Mouse (Mus musculus): ENCODE measurements around the gene Nup62. TPM values are rescaled to one million over a fixed set of nuclear protein-coding genes. Genes with fewer than 3 reads are reported as not detected.

Nup62 gene
- polyA plus RNA-seq, 1 experiment from 2014 or later: 84.0 TPM

DNA sequence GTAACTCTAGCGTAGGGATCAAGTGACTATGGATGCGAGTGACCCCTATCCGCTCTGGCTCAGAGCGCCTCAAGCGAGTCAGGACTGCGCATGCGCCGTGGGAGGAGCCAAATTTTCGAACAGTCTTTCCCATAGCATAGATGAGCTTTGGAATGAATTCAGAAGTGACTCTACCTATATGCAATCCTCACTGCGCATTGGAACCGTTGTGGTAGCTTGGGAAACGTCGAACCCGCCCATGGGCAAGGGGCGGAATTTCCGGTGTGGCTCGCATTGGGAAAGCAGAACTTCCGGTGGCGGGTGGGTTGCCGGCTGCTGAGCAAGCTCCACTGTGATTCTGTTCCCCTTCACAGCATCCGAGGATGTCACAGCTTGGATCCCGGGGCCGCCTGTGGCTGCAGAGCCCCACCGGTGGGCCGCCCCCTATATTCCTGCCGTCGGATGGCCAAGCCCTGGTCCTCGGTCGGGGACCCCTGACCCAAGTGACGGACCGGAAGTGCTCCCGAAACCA is 41.2 kb downstream of the Nup62 start, which contains the start of gene Pnkp:
Pnkp (plus strand) TSS at position 98 of the 511 bp plus-strand sequence.
- under 1% methylated on average over 32 of the region's 32 CpGs for WGBS
- peak within 1 kb of the TSS; percentile 72 for H3K4me3 ChIP-seq (replicated peaks)
- no peaks in the 10 kb centered on the region for H3K27me3 ChIP-seq
- H3K4me1 ChIP-seq: peaks cover 76% of the 10 kb centered on the region
- ATAC-seq (ENCODE audit: insufficient number of reproducible peaks, low FRiP score, low TSS enrichment, low read depth): peak; percentile 61
- no peaks in the 10 kb centered on the region for H3K9me3 ChIP-seq (replicated peaks)
- peak within 1 kb of the TSS; percentile 76 for H3K9ac ChIP-seq
- peak within 1 kb of the TSS; percentile 92 for H3K27ac ChIP-seq (replicated peaks)
- peaks cover 21% of the 10 kb centered on the region for H3K36me3 ChIP-seq
- H3K4me2 ChIP-seq (replicated peaks): peak within 1 kb of the TSS; percentile 93

DNA sequence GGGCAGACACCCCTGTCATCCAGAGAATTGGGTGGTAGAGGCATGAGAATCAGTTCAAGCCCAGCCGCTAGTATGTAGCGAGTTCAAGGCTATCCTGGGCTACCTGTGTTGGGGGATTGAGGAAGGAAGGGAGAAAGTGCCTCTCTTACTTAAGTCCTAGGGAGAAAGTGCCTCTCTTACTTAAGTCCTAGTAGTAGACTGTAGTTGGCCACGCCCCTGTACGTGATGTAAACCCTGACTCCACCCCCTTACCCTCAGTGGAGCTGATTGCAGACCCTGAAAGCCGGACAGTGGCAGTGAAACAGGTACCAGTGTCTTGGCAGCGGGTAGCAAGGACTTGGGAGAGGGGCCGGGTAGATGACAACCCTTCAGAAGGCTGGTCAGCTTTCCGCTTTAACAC is 42.0 kb downstream of the Nup62 start:
- H3K27ac ChIP-seq (replicated peaks): peak overlapping the region; percentile 92; the same call in 1 of the 2 replicates

DNA sequence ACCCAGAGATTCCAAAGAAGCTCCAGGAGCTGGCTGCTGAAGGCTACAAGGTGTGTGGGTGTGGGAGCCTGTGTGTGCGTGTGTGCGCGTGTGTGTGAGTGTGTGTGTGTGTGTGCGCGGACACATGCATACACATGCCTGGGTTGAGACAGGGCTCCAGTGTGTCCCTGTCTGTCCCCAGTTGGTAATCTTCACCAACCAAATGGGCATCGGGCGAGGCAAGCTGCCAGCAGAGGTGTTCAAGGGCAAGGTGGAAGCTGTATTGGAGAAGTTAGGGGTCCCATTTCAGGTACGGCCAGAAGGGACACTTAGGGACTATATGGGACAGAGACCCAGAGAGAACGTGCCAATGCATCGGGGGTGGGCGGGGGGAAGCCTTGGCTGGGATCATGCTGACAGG is 44.0 kb downstream of the Nup62 start:
- peaks cover 43% of the 10 kb centered on the region for H3K36me3 ChIP-seq
- H3K4me3 ChIP-seq (replicated peaks): no peak overlapping the region
- ATAC-seq (ENCODE audit: insufficient number of reproducible peaks, low FRiP score, low TSS enrichment, low read depth): no peak
- H3K9ac ChIP-seq: no peak overlapping the region
- H3K27me3 ChIP-seq: no peaks in the 10 kb centered on the region
- 89% methylated on average over 11 of the region's 11 CpGs for WGBS
- H3K4me1 ChIP-seq: peaks cover 68% of the 10 kb centered on the region
- no peaks in the 10 kb centered on the region for H3K9me3 ChIP-seq (replicated peaks)
- H3K27ac ChIP-seq (replicated peaks): no peak overlapping the region
- H3K4me2 ChIP-seq (replicated peaks): no peak overlapping the region

More for the DNA sequence above, 42.0 kb downstream of the Nup62 start:
- Histone ChIP-seq H3K4me3 (replicated peaks) (peak overlapping the region; percentile 72), H3K36me3 (peaks cover 26% of the 10 kb centered on the region), H3K4me1 (peaks cover 68% of the 10 kb centered on the region), H3K9ac (peak overlapping the region; percentile 76), H3K4me2 (replicated peaks) (peak overlapping the region; percentile 93), H3K27me3 (no peaks in the 10 kb centered on the region), H3K9me3 (replicated peaks) (no peaks in the 10 kb centered on the region)
- WGBS: 26% methylated on average over 8 of the region's 8 CpGs
- ATAC-seq (ENCODE audit: insufficient number of reproducible peaks, low FRiP score, low TSS enrichment, low read depth): no peak

DNA sequence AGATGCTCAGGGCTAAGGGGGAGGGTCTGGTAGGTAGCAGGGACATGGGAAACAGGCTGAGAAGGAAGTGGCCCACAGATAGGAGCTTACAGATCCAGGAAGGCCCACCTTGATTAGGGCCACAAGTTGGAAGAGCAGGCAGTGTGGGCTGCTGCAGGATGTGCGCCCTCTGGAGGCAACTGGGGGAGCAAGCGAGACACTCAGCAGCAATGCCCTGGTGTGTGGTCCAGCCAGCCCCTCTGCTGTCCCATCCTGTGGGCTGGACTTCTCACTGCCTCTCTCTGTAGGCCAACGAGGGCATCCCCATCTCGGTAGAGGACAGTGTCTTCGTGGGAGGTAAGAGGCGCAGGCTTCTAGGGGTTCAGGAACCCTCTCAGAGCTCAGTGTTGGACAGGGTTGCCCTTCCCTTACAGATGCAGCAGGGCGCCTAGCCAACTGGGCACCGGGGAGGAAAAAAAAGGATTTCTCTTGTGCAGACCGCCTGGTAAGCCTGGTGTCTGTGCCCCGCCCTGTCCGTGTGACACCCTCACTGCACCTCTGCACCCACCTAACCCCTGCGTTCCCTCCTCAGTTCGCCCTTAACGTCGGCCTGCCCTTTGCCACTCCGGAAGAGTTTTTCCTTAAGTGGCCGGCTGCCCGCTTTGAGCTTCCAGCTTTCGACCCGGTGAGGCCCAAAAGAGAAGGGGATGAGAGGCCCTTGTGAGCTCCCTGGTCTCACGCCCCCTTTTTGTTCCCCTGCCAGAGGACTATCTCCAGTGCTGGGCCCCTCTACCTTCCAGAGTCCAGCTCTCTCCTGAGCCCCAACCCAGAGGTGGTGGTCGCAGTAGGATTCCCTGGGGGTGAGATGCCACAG is 44.9 kb downstream of the Nup62 start:
- Histone ChIP-seq H3K27ac (replicated peaks) (peak overlapping the region; percentile 58), H3K36me3 (peaks cover 52% of the 10 kb centered on the region), H3K9me3 (replicated peaks) (no peaks in the 10 kb centered on the region), H3K4me2 (replicated peaks) (no peak overlapping the region), H3K27me3 (no peaks in the 10 kb centered on the region), H3K9ac (no peak overlapping the region), H3K4me3 (replicated peaks) (no peak overlapping the region), H3K4me1 (peaks cover 68% of the 10 kb centered on the region)
- 57% methylated on average over 22 of the region's 22 CpGs for WGBS
- ATAC-seq (ENCODE audit: insufficient number of reproducible peaks, low FRiP score, low TSS enrichment, low read depth): no peak

DNA sequence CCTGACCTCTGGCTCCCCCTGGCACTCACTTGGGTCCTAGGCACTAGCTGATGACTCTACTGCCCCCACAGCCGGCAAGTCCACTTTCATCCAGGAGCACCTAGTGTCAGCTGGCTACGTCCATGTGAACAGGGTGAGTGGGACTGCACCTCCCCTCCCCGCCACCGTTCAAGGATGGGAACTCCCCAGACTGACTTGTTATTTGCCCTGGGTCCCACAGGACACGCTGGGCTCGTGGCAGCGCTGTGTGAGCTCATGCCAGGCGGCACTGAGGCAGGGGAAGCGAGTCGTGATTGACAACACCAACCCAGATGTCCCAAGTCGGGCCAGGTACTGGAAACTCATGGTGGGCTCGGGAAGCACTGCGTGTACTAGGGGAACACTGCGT is 45.5 kb downstream of the Nup62 start:
- Histone ChIP-seq H3K4me3 (replicated peaks) (no peak overlapping the region), H3K27ac (replicated peaks) (peak overlapping the region; percentile 58; the same call in 1 of the 2 replicates), H3K27me3 (no peaks in the 10 kb centered on the region), H3K9ac (no peak overlapping the region), H3K4me2 (replicated peaks) (no peak overlapping the region), H3K36me3 (peaks cover 56% of the 10 kb centered on the region), H3K9me3 (replicated peaks) (no peaks in the 10 kb centered on the region), H3K4me1 (peaks cover 68% of the 10 kb centered on the region)
- no peak for ATAC-seq (ENCODE audit: insufficient number of reproducible peaks, low FRiP score, low TSS enrichment, low read depth)
- WGBS: 70% methylated on average over 14 of the region's 14 CpGs

DNA sequence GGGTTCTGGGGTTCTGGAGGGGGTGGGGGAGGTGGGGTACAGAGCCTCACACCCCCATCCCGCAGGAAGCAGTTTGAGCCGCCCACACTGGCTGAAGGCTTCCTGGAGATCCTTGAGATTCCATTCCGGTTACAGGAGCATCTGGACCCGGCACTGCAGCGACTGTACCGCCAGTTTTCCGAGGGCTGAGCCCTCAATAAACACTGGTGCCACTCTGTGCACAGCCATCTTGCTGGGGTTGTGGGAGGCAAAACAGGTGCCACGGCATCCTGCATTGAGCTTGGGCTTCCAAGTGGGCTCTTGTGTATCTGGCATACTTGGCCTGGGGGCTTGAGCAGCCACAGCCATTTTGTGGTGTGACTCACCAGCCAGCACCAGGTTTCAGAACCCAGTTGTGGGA is 46.5 kb downstream of the Nup62 start:
- ATAC-seq (ENCODE audit: insufficient number of reproducible peaks, low FRiP score, low TSS enrichment, low read depth): no peak
- H3K27ac ChIP-seq (replicated peaks): no peak overlapping the region
- no peaks in the 10 kb centered on the region for H3K27me3 ChIP-seq
- H3K4me2 ChIP-seq (replicated peaks): no peak overlapping the region
- no peak overlapping the region for H3K4me3 ChIP-seq (replicated peaks)
- no peak overlapping the region for H3K9ac ChIP-seq
- 76% methylated on average over 8 of the region's 8 CpGs for WGBS
- peaks cover 71% of the 10 kb centered on the region for H3K4me1 ChIP-seq
- no peaks in the 10 kb centered on the region for H3K9me3 ChIP-seq (replicated peaks)
- H3K36me3 ChIP-seq: peaks cover 56% of the 10 kb centered on the region

DNA sequence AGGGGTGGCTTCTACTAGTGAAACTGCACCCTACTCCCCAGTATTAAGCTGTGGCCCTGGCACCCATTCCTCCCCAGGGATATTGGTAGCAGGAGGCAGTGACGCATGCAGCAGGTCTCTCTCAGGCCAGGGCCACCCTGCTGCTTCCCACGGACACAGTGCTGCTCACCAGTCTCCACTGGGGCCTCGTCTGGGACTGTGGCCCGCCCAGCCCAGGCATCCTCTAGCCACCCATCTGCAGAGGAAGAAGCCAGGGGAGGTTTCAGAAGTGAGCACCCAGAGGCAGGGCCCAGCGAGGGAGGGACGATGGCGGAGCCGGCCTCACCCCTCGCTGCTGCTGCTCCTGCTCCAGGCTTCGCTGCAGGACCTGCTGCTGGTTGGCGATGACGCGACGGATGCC is 47.3 kb downstream of the Nup62 start:
- no peak overlapping the region for H3K4me3 ChIP-seq (replicated peaks)
- ATAC-seq (ENCODE audit: insufficient number of reproducible peaks, low FRiP score, low TSS enrichment, low read depth): no peak
- no peaks in the 10 kb centered on the region for H3K9me3 ChIP-seq (replicated peaks)
- peaks cover 71% of the 10 kb centered on the region for H3K4me1 ChIP-seq
- no peak overlapping the region for H3K9ac ChIP-seq
- H3K27me3 ChIP-seq: no peaks in the 10 kb centered on the region
- no peak overlapping the region for H3K4me2 ChIP-seq (replicated peaks)
- 80% methylated on average over 14 of the region's 14 CpGs for WGBS
- H3K27ac ChIP-seq (replicated peaks): no peak overlapping the region
- H3K36me3 ChIP-seq: peaks cover 56% of the 10 kb centered on the region

DNA sequence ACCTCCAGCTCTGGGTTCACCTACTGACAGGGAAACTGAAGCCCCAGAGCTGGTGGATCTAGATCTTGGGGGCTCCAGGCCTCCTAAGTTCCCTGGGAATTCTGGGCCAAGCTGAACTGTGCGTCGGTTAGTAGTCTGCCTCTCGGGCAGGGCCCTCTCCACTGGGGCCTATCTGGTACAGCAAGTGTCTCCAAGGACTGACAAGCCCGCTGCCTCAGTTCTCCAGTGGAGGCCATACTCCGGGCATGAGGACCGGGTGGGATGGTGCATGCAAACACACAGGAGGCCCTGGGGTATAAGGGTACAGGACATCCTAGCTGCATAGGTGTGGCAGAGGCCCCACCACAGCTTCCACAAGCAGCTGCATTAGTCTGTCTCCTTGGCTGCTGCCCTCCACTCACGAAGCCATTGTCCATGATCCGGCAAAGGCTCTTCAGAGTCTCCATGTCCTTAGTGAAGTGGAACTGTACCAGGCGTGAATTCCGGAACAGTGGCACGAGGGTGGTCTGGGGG is 48.1 kb downstream of the Nup62 start:
- ATAC-seq (ENCODE audit: insufficient number of reproducible peaks, low FRiP score, low TSS enrichment, low read depth): no peak
- Histone ChIP-seq H3K9me3 (replicated peaks) (no peaks in the 10 kb centered on the region), H3K27ac (replicated peaks) (no peak overlapping the region; the same call in 1 of the 2 replicates), H3K4me1 (peaks cover 65% of the 10 kb centered on the region), H3K9ac (no peak overlapping the region), H3K36me3 (peaks cover 56% of the 10 kb centered on the region), H3K4me2 (replicated peaks) (no peak overlapping the region), H3K4me3 (replicated peaks) (no peak overlapping the region), H3K27me3 (no peaks in the 10 kb centered on the region)
- 86% methylated on average over 11 of the region's 11 CpGs for WGBS

DNA sequence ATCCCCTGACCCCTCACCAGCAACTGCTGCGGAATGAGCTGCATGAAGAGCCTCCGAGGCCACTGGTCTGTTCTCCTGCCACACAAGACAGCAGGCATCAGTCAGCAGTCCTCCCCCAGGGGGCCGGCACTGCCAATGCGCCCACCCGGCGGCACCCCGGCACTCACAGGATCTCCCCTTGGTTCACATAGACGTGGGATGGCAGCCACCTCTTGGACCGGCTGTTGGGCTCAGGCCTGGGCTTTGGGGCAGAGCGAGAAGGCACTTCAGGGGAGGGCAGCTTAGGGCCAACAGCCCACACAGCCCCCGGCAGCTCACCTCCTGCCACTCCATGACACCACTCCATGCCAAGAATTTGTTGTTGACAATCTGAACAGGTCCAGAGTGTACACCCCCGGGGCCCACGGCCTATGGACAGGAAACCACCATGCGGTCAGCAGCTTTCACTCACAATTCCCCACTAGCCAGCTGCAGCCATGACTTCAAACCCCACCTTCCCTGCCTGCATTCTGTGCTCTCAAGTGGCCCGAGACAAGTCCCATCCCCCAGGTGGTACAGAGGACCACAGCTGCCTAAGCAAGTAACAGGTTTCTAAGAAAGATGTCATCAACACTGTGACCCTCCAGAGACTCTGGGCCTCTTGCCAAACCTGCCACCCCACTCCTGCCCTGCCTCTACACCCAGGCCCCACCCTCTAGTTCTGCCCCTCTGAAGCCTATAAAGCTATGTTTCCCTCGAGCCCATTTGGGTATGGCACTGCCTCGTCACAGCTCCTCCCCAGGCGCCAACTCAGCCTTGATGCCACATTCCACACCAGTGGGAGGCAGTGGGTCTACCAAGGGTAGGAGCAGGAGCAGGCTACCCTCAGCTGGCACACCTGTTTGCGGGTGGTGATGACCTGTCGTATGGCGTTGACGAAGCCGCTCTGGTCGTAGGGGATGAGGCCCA is 49.0 kb downstream of the Nup62 start:
- H3K4me2 ChIP-seq (replicated peaks): no peak overlapping the region
- no peak overlapping the region for H3K4me3 ChIP-seq (replicated peaks)
- no peaks in the 10 kb centered on the region for H3K9me3 ChIP-seq (replicated peaks)
- peaks cover 52% of the 10 kb centered on the region for H3K36me3 ChIP-seq
- no peak overlapping the region for H3K9ac ChIP-seq
- 78% methylated on average over 24 of the region's 24 CpGs for WGBS
- H3K27me3 ChIP-seq: no peaks in the 10 kb centered on the region
- ATAC-seq (ENCODE audit: insufficient number of reproducible peaks, low FRiP score, low TSS enrichment, low read depth): no peak
- H3K4me1 ChIP-seq: peaks cover 64% of the 10 kb centered on the region
- H3K27ac ChIP-seq (replicated peaks): peak overlapping the region; percentile 74

DNA sequence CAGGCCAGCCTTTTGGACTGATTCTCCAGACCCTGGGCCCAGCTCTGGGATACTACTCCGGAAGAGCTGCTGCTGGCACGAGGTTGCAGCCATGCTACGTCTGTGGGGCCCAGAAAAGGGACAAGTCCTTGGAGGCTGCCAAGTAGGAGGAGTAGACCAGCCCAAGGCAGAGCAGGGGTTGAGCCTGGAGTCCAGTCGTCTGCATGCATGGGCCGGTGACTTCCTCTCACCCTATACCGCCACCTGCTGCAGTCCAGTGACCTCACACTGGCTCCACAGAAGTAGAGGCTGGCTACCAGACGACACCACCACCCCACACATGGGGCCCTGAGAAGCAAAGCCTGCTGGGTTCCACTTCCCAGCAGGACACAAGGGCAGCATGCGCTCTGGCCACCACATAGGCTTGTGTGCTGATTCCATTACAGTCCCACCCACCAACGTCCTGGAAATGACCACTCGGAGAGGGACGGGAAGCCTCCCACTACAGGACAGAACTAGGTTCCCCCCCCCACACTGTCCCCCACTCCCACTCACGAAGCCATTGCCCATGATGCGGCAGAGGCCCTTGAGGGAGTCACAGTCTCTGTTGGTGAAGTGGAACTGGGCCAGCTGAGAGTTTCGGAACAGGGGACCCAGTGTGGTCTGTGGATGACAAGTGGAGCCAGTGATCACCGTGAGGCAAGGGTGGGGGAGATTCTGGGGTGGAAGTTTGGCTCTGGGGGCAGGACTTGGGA is 50.6 kb downstream of the Nup62 start:
- WGBS: 45% methylated on average over 15 of the region's 15 CpGs
- Histone ChIP-seq H3K27me3 (no peaks in the 10 kb centered on the region), H3K27ac (replicated peaks) (peak overlapping the region; percentile 74), H3K4me1 (peaks cover 56% of the 10 kb centered on the region), H3K4me3 (replicated peaks) (peak overlapping the region; percentile 95), H3K36me3 (peaks cover 48% of the 10 kb centered on the region), H3K9ac (no peak overlapping the region; the same call in 1 of the 2 replicates), H3K9me3 (replicated peaks) (no peaks in the 10 kb centered on the region), H3K4me2 (replicated peaks) (peak overlapping the region; percentile 89)
- no peak for ATAC-seq (ENCODE audit: insufficient number of reproducible peaks, low FRiP score, low TSS enrichment, low read depth)
